Mouse (Mus musculus): ENCODE measurements around the gene Siah2. TPM values are rescaled to one million over a fixed set of nuclear protein-coding genes. Genes with fewer than 3 reads are reported as not detected.

Gene Siah2
- polyA plus RNA-seq (2016; fragmentation: Nextera tagmentation; extraction: Ambion mirVana): 7.4 and 8.0 TPM in 2 replicates

DNA sequence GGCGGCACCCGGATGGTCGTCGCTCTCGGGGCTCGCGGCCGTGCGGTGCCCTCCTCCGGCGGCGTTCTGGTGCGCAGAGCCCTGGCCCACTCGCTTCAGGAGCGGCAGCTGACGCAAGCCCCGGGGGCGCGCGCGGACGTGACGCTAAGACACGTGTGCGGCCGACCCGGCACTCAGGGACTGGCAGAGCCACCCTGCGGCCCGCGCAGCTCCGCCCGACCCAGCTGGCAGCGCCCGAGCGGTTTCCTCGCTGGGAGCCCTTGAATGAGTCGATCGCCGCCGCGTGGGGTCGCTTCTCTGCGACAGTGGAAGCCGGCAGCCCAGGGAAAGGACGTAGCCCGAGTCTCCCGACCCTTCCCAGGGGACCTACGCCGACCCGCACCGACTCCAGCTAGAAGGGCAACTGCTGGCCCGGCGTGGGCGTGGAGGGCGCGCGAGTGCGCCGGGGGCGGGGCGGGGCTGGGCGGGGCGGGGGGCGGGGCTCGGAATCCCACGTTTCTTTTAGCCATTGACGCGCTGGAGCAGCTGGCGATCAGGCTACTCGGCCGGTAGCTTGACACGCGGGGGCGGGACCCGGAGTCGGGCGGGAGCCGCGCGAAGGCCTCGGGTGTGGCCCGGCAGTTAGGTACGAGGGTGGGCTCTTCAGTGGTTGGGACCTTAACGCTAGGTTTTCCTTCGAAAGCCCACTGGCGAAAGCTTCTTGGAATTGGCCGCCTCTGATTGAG, at the start of gene Siah2:
Gene Siah2, minus strand, starts transcription at position 404 of the 725 bp plus-strand sequence.
- Histone ChIP-seq H3K9me3 (no peaks in the 10 kb centered on the region), H3K4me3 (peak within 1 kb of the TSS; percentile 76), H3K9ac (peak within 1 kb of the TSS; percentile 76), H3K27me3 (peaks cover 10% of the 10 kb centered on the region), H3K4me1 (peaks cover 20% of the 10 kb centered on the region), H3K27ac (peak within 1 kb of the TSS; percentile 61; the same call in 1 of the 2 replicates), H3K36me3 (no peaks in the 10 kb centered on the region), H3K4me2 (replicated peaks) (peak within 1 kb of the TSS; percentile 89)
- 1% methylated on average over 73 of the region's 87 CpGs for WGBS
- peak; percentile 96 for ATAC-seq (ENCODE audit: insufficient number of reproducible peaks, insufficient read depth, low FRiP score, low TSS enrichment)

DNA sequence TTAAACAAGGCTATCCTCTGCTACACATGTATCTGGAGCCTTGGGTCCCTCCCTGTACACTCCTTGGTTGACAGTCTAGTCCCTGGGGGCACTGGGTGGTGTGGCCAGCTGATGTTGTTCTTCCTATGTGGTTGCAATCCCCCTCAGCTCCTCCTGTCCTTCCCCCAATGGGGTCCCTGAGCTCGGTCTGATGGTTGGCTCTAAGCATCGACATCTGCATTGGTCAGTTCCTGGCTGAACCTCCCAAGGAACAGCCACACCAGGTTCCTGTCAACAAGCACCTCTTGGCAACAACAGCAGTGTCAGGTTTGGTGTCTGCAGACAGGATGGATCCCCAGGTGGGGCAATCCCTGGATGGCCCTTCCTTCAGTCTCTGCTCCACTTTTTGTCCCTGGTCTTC, 47.3 kb upstream of the Siah2 start:
- 67% methylated on average over 2 of the region's 2 CpGs for WGBS
- Histone ChIP-seq H3K9me3 (no peaks in the 10 kb centered on the region), H3K4me3 (no peak overlapping the region), H3K36me3 (no peaks in the 10 kb centered on the region), H3K27ac (no peak overlapping the region), H3K27me3 (no peaks in the 10 kb centered on the region), H3K4me2 (replicated peaks) (no peak overlapping the region), H3K4me1 (no peaks in the 10 kb centered on the region), H3K9ac (no peak overlapping the region)
- ATAC-seq (ENCODE audit: insufficient number of reproducible peaks, insufficient read depth, low FRiP score, low TSS enrichment): no peak

DNA sequence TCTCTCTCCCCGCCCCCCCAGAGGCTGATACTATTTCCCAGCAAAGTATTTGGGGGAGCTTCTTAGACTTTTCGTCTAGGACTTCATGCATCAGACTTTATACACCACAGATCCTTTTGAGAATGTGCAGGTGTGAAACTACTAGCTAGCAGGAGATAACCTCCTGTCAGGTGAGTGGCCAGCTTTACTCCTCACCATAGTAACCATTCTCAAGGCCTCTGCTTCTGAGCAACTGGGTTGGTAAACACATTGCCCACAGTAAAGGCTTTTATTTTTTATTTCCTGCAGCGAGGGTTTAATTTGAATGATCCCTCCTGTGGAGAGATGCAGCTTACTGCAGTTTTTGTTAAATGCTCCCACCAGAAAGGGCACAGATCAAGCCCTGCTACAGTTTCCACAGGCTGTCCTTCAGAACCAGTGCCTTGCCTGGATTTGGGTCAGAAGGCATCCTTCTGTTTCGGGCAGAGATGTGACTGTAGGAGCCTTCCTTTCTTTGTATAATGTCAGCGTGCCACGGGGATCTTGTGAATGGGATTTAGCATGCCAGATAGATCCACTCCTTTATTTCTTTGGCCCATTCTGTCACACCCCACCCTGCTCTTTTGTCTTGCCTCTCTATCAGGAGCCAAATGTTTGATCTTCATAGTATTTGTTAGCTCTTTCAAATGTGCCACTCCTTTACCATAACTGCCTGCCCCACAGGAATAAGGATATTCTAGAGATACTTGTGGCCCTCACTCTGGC, 46.3 kb upstream of the Siah2 start:
- Histone ChIP-seq H3K27me3 (no peaks in the 10 kb centered on the region), H3K27ac (no peak overlapping the region), H3K4me2 (replicated peaks) (no peak overlapping the region), H3K36me3 (no peaks in the 10 kb centered on the region), H3K4me3 (no peak overlapping the region), H3K9ac (no peak overlapping the region), H3K9me3 (no peaks in the 10 kb centered on the region), H3K4me1 (no peaks in the 10 kb centered on the region)
- no peak for ATAC-seq (ENCODE audit: insufficient number of reproducible peaks, insufficient read depth, low FRiP score, low TSS enrichment)
- WGBS: 25% methylated on average over 6 of the region's 6 CpGs

DNA sequence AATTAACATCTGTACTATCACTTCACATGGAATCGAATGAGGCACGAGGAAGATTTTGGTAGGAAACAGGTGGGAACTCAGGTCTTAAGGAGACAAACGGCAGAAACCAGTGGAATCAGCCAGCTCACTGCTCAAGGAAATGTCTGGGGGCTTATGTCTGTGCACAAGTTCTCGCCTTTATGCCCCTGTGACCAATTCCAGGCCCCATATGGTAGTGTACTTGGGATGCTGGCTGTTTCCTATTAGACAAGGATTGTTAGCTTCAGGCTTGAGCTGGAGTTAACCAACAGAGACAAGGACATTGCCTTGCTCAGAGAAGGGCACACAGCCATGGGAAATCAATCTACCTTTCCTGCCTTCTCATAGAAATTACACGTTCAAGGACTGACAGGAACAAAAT, 39.3 kb upstream of the Siah2 start:
- Histone ChIP-seq H3K4me2 (replicated peaks) (no peak overlapping the region), H3K9me3 (no peaks in the 10 kb centered on the region), H3K4me1 (no peaks in the 10 kb centered on the region), H3K27ac (no peak overlapping the region), H3K9ac (no peak overlapping the region), H3K27me3 (no peaks in the 10 kb centered on the region), H3K36me3 (no peaks in the 10 kb centered on the region), H3K4me3 (no peak overlapping the region)
- no peak for ATAC-seq (ENCODE audit: insufficient number of reproducible peaks, insufficient read depth, low FRiP score, low TSS enrichment)
- WGBS: 49% methylated on average over 5 of the region's 5 CpGs

DNA sequence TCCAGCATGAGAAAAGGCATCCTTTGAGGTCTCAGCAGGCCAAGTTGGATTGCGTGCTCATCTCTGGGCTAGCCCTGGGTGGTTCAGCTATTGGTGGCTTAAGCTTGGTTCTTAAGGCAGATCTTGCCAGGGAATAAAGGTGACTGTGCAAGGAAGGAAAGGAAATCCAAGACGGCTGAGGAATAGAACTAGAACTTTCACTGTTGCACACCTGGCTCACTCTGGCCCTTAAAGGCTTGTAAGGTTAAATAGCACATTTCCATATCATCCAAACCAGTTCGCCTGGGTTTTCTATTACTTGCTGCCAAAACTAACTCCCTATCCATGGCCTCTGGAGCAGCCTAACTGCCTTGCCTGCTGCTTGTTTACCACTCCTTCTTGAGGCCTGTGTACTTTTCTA, 38.4 kb upstream of the Siah2 start:
- WGBS: 77% methylated on average over 3 of the region's 3 CpGs
- H3K4me1 ChIP-seq: no peaks in the 10 kb centered on the region
- H3K9me3 ChIP-seq: no peaks in the 10 kb centered on the region
- H3K4me2 ChIP-seq (replicated peaks): no peak overlapping the region
- H3K27me3 ChIP-seq: no peaks in the 10 kb centered on the region
- no peaks in the 10 kb centered on the region for H3K36me3 ChIP-seq
- no peak for ATAC-seq (ENCODE audit: insufficient number of reproducible peaks, insufficient read depth, low FRiP score, low TSS enrichment)
- no peak overlapping the region for H3K4me3 ChIP-seq
- H3K9ac ChIP-seq: no peak overlapping the region
- no peak overlapping the region for H3K27ac ChIP-seq

DNA sequence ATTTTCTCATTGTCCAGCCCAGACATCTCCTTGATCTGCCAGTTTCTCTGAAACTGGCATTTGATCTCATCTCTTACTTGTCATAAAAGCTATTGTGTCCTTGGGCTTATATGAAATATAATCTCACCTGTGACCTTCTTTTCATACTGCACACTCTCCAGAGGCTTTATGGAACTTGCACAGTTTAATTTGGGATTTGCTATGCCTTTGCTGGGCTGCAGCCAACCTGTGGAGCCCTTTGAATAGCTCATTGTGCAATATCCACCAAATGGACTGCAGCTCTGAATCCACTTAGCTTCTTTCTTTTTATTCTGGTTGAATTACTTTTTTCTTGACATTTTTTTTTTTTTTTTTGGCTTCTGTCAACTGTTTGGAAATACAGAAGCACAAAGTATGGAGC, 37.3 kb upstream of the Siah2 start:
- Histone ChIP-seq H3K9me3 (no peaks in the 10 kb centered on the region), H3K36me3 (no peaks in the 10 kb centered on the region), H3K4me3 (no peak overlapping the region), H3K27ac (no peak overlapping the region), H3K9ac (no peak overlapping the region), H3K27me3 (no peaks in the 10 kb centered on the region), H3K4me2 (replicated peaks) (no peak overlapping the region), H3K4me1 (no peaks in the 10 kb centered on the region)
- no peak for ATAC-seq (ENCODE audit: insufficient number of reproducible peaks, insufficient read depth, low FRiP score, low TSS enrichment)

DNA sequence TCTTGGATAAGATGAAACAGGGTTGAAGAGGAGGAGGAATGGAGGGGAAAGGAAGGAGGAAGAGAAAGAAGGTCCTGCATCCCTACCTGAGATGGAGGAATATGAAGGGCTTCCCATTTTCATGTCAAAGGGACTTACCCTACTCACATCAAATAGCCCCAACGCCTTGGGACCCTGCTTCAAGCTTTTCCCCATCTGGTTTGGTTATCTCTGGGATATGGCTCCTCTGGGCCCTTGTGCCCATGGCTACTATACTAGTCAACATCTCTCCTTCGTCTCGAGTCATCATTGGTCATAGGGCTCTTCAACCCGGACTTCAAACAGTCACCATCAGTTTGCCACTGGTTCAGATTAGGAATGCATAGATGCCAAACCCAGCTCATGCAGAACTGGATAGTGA, 35.4 kb upstream of the Siah2 start:
- Histone ChIP-seq H3K4me2 (replicated peaks) (no peak overlapping the region), H3K4me3 (no peak overlapping the region), H3K9ac (no peak overlapping the region), H3K4me1 (no peaks in the 10 kb centered on the region), H3K36me3 (no peaks in the 10 kb centered on the region), H3K27ac (no peak overlapping the region), H3K9me3 (no peaks in the 10 kb centered on the region), H3K27me3 (no peaks in the 10 kb centered on the region)
- 78% methylated on average over 4 of the region's 4 CpGs for WGBS
- no peak for ATAC-seq (ENCODE audit: insufficient number of reproducible peaks, insufficient read depth, low FRiP score, low TSS enrichment)

DNA sequence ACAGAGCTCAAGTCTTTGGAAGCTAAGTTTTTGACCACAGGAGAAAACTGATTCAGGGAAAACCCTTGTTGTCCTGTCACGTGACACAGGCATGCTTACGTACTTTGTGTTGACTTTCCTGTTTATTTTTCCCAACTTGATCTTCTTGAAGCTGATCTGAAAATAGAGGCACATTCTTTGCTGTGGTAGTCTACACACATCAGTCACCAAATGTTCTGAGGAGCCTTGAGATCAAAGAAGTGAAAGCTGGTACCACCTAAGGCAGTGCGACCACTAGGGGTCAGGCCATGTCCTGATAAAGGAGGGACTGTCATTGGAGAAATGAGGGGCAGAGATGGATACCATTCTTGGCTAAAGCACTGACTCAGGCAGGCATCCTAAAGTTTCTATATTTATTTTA, 34.8 kb upstream of the Siah2 start:
- no peak for ATAC-seq (ENCODE audit: insufficient number of reproducible peaks, insufficient read depth, low FRiP score, low TSS enrichment)
- no peaks in the 10 kb centered on the region for H3K4me1 ChIP-seq
- H3K4me2 ChIP-seq (replicated peaks): no peak overlapping the region
- no peaks in the 10 kb centered on the region for H3K27me3 ChIP-seq
- WGBS: 47% methylated on average over 3 of the region's 3 CpGs
- H3K27ac ChIP-seq: no peak overlapping the region
- no peak overlapping the region for H3K4me3 ChIP-seq
- H3K9ac ChIP-seq: no peak overlapping the region
- no peaks in the 10 kb centered on the region for H3K36me3 ChIP-seq
- H3K9me3 ChIP-seq: no peaks in the 10 kb centered on the region

DNA sequence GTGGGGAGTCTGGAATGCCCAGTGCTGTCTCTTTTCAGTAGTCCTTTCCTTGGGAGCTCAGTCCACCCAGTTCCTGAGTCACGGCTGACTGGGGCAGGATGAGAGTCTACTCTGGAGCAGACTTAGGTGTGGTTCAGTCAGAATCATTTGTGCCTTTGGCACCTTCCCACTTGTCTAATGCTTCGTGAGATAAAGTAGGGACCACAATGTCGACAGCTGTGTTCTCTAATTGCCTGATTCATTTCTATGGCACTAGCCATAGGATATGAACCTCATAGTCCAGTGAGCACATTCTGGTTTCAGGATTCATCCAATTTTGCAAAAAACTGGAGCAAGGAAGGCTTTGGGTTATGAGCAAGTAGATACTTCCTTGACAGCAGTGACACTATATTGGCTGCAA, 34.2 kb upstream of the Siah2 start:
- H3K27me3 ChIP-seq: no peaks in the 10 kb centered on the region
- H3K9me3 ChIP-seq: no peaks in the 10 kb centered on the region
- no peaks in the 10 kb centered on the region for H3K4me1 ChIP-seq
- 74% methylated on average over 3 of the region's 3 CpGs for WGBS
- H3K4me3 ChIP-seq: no peak overlapping the region
- ATAC-seq (ENCODE audit: insufficient number of reproducible peaks, insufficient read depth, low FRiP score, low TSS enrichment): no peak
- no peaks in the 10 kb centered on the region for H3K36me3 ChIP-seq
- H3K4me2 ChIP-seq (replicated peaks): no peak overlapping the region
- H3K9ac ChIP-seq: no peak overlapping the region
- H3K27ac ChIP-seq: no peak overlapping the region

DNA sequence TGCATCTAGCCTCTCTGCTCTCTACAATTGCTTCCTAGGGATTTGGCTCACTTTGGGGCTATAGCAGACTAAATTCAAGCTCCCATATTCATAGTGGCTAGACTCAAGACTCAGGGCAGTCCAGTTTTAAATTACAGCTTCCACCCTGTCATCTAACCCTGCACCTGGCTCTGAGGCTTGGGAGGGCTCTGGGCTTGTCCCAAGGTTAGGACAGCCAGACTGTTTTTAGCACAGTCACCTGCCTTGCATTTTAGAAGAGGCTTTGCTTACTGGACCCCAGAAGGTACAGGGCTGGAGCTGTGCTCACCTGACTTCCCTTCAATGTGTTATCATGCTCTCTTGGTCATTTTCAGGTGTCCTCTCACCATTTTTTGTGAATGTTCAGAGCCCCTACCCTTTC, 32.6 kb upstream of the Siah2 start:
- Histone ChIP-seq H3K9ac (no peak overlapping the region), H3K27ac (no peak overlapping the region), H3K4me2 (replicated peaks) (no peak overlapping the region), H3K27me3 (no peaks in the 10 kb centered on the region), H3K4me3 (no peak overlapping the region), H3K36me3 (no peaks in the 10 kb centered on the region), H3K4me1 (no peaks in the 10 kb centered on the region), H3K9me3 (no peaks in the 10 kb centered on the region)
- no peak for ATAC-seq (ENCODE audit: insufficient number of reproducible peaks, insufficient read depth, low FRiP score, low TSS enrichment)

DNA sequence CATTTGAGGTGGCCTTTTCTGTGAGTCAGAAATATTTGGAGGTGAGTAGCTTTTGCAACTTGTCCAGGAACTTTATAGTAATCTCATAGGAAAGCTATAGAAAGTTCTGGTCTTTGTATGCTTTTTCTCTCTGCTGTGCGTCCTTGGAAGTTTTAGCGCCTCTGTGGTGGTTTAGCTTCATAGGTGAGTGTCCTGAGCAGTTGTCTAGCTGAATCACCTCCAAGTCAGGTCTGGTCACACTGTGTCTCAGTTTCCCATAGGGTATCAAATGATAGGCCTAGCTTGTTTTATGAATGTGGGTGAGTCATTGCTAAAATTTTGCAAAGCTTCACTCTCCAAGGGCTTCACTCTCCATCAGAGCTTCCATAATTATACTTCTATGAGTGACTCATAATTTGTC, 31.5 kb upstream of the Siah2 start:
- no peaks in the 10 kb centered on the region for H3K36me3 ChIP-seq
- WGBS: 95% methylated on average over 2 of the region's 2 CpGs
- ATAC-seq (ENCODE audit: insufficient number of reproducible peaks, insufficient read depth, low FRiP score, low TSS enrichment): no peak
- no peak overlapping the region for H3K4me2 ChIP-seq (replicated peaks)
- H3K4me3 ChIP-seq: no peak overlapping the region
- no peak overlapping the region for H3K27ac ChIP-seq
- H3K9ac ChIP-seq: no peak overlapping the region
- no peaks in the 10 kb centered on the region for H3K4me1 ChIP-seq
- H3K27me3 ChIP-seq: no peaks in the 10 kb centered on the region
- no peaks in the 10 kb centered on the region for H3K9me3 ChIP-seq

DNA sequence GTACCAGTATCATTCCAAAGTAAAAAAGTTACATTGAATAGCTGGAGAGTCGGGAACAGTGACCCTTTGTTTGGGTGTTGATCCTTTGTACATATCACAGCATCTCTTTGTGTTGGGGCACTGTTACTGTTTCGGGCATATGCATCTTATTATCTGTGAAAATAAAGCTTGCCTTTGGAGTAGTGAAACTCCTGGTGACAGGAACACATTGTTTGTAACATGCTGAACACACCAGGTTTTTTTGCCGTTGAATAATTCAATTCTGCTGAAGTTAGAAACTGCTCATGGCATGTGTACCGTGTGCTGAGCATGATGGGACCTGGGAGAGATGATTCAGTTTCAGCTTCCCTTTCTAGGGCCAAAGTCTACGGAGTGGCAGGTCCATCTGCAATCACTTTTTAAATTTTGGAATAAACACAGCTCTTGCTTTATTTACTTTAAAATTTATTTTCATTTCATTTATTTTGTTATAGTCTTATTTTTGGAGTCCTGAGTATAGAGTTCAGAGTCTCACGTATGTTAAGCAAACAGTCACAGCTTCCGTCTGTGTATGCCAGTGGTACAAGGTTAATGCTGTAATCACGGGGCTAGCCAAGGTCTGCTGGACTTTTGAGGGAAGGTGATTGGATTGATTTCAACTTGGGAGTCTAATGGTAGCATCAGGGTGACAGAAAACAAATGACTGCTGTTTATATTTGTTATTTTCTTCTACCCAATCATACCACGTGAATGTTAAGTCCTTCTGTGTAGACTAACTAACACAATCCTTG, 27.4 kb upstream of the Siah2 start:
- WGBS: 52% methylated on average over 9 of the region's 9 CpGs
- H3K4me1 ChIP-seq: no peaks in the 10 kb centered on the region
- H3K36me3 ChIP-seq: no peaks in the 10 kb centered on the region
- H3K27me3 ChIP-seq: no peaks in the 10 kb centered on the region
- H3K4me3 ChIP-seq: no peak overlapping the region
- H3K9ac ChIP-seq: no peak overlapping the region
- peaks cover 5% of the 10 kb centered on the region; the same call in 1 of the 2 replicates for H3K9me3 ChIP-seq
- H3K27ac ChIP-seq: no peak overlapping the region
- ATAC-seq (ENCODE audit: insufficient number of reproducible peaks, insufficient read depth, low FRiP score, low TSS enrichment): no peak
- H3K4me2 ChIP-seq (replicated peaks): no peak overlapping the region
